Mouse (Mus musculus) heart, embryonic 14.5 days (tissue): ENCODE data around the gene Vegfa. TPM values are rescaled to one million over a fixed set of nuclear protein-coding genes. Genes with fewer than 3 reads are reported as not detected.

Experiments
- ATAC-seq: fragments of 200-750 bp; cut with Nextera tagmentation; 2 replicates; pipeline ENCODE4 v1.8.0; 2017; ENCODE audit warnings: low read depth, moderate TSS enrichment; ENCODE audit not compliant: insufficient number of reproducible peaks, insufficient read depth, low FRiP score
- H3K27ac ChIP-seq, 2 experiments: fragments of 200-500 bp in 1 of 2; fragments of 300-500 bp in 1 of 2; sonication (generic) in 1 of 2; replicated peaks in 1 of 2; 2 replicates each; pipeline ENCODE4 v1.5.1; 2012 to 2014; ENCODE audit warnings: low read depth in 2 of 2, low read length in 2 of 2, control low read depth in 1 of 2, mild to moderate bottlenecking in 1 of 2, mixed read lengths in 1 of 2; ENCODE audit not compliant: control insufficient read depth in 1 of 2, insufficient read depth in 1 of 2
- H3K27me3 ChIP-seq: fragments of 300-500 bp; sonication (generic); 2 replicates; pipeline ENCODE4 v1.6.1; 2014; ENCODE audit warnings: mild to moderate bottlenecking, low read length, control low read depth; ENCODE audit not compliant: control insufficient read depth, insufficient read depth
- H3K36me3 ChIP-seq: fragments of 300-500 bp; sonication (generic); 2 replicates; pipeline ENCODE4 v1.6.1; 2014; ENCODE audit warnings: mild to moderate bottlenecking, control low read depth, low read length, mixed read lengths; ENCODE audit not compliant: control insufficient read depth, insufficient read depth
- H3K4me1 ChIP-seq, 2 experiments: fragments of 200-500 bp in 1 of 2; fragments of 300-500 bp in 1 of 2; sonication (generic) in 1 of 2; 2 replicates each; pipeline ENCODE4 v1.6.1; 2012 to 2014; ENCODE audit warnings: low read length in 2 of 2, control low read depth in 1 of 2, mixed read lengths in 1 of 2; ENCODE audit not compliant: control insufficient read depth in 2 of 2, insufficient read depth in 2 of 2
- H3K4me2 ChIP-seq: fragments of 300-500 bp; sonication (generic); 2 replicates; pipeline ENCODE4 v1.6.1; 2014; ENCODE audit warnings: mild to moderate bottlenecking, low read length
- H3K4me3 ChIP-seq, 2 experiments: fragments of 200-500 bp in 1 of 2; fragments of 300-500 bp in 1 of 2; sonication (generic) in 1 of 2; 2 replicates each; pipeline ENCODE4 v1.5.1; 2012 to 2014; ENCODE audit warnings: low read length in 2 of 2, mild to moderate bottlenecking in 2 of 2, control low read depth in 1 of 2, low read depth in 1 of 2, moderate library complexity in 1 of 2; ENCODE audit not compliant: control insufficient read depth in 1 of 2, insufficient read depth in 1 of 2
- H3K9ac ChIP-seq: fragments of 300-500 bp; sonication (generic); 2 replicates; pipeline ENCODE4 v1.6.1; 2014; ENCODE audit warnings: mild to moderate bottlenecking, low read length
- H3K9me3 ChIP-seq: fragments of 300-500 bp; sonication (generic); 2 replicates; pipeline ENCODE4 v1.6.1; 2016; ENCODE audit warnings: low read length, control low read depth; ENCODE audit not compliant: control insufficient read depth
- WGBS: fragments of 180-500 bp; shearing (Covaris S2); extraction: QIAGEN DNeasy Blood & Tissue Kit; methylation state at CpG from one replicate; pipeline ENCODE4 v1.1.7; 2014; 5-methylcytosine and 5-hydroxymethylcytosine counted together
- polyA plus RNA-seq: library from polyadenylated mRNA; unstranded; fragments of >200 nt; fragmentation: Nextera tagmentation; extraction: Ambion mirVana; gene quantifications from 2 replicates; pipeline ENCODE4 v1.2.1, GENCODE M21; 2014

Vegfa gene
- polyA plus RNA-seq, 1 experiment from 2014 or later: 8.1 TPM

- no peak overlapping the region for H3K4me2 ChIP-seq
- H3K36me3 ChIP-seq: no peaks in the 10 kb centered on the region
- no peaks in the 10 kb centered on the region for H3K9me3 ChIP-seq
- no peaks in the 10 kb centered on the region; a peak in 1 of 4 replicates for H3K4me1 ChIP-seq
- no peak overlapping the region for H3K27ac ChIP-seq
- no peaks in the 10 kb centered on the region for H3K27me3 ChIP-seq
- H3K4me3 ChIP-seq: no peak overlapping the region
- ATAC-seq: no peak
- no peak overlapping the region for H3K9ac ChIP-seq
- 70% methylated on average over 10 of the region's 10 CpGs for WGBS
These were observed 53.0 kb downstream of the Vegfa start for GRCm38 (mm10) chr17:45979025-45979805.

GRCm38 (mm10) chr17:45974461-45974860, 57.7 kb downstream of the Vegfa start:
- Histone ChIP-seq H3K27me3 (no peaks in the 10 kb centered on the region), H3K36me3 (no peaks in the 10 kb centered on the region), H3K9ac (no peak overlapping the region), H3K4me3 (no peak overlapping the region), H3K4me2 (no peak overlapping the region), H3K27ac (no peak overlapping the region), H3K9me3 (no peaks in the 10 kb centered on the region), H3K4me1 (peaks cover 0 to 4% of the 10 kb centered on the region in 2 experiments)
- no peak for ATAC-seq
- 65% methylated on average over 7 of the region's 7 CpGs for WGBS

- no peaks in the 10 kb centered on the region for H3K27me3 ChIP-seq
- H3K4me3 ChIP-seq: no peak overlapping the region
- peaks cover 0 to 4% of the 10 kb centered on the region in 2 experiments for H3K4me1 ChIP-seq
- no peak overlapping the region for H3K9ac ChIP-seq
- no peaks in the 10 kb centered on the region for H3K9me3 ChIP-seq
- H3K36me3 ChIP-seq: no peaks in the 10 kb centered on the region
- WGBS: 64% methylated on average over 7 of the region's 7 CpGs
- H3K4me2 ChIP-seq: no peak overlapping the region
- no peak overlapping the region for H3K27ac ChIP-seq
- no peak for ATAC-seq
These were observed 59.0 kb downstream of the Vegfa start for GRCm38 (mm10) chr17:45973214-45973613.

- Histone ChIP-seq H3K4me2 (no peak overlapping the region), H3K4me3 (no peak overlapping the region), H3K27me3 (no peaks in the 10 kb centered on the region), H3K9ac (no peak overlapping the region), H3K9me3 (no peaks in the 10 kb centered on the region), H3K4me1 (peaks cover 0 to 4% of the 10 kb centered on the region in 2 experiments; a peak in 3 of 4 replicates), H3K27ac (no peak overlapping the region), H3K36me3 (no peaks in the 10 kb centered on the region)
- 77% methylated on average over 7 of the region's 7 CpGs for WGBS
- ATAC-seq: no peak
These were observed 59.8 kb downstream of the Vegfa start for GRCm38 (mm10) chr17:45972405-45972804.

- Histone ChIP-seq H3K27me3 (no peaks in the 10 kb centered on the region), H3K36me3 (no peaks in the 10 kb centered on the region), H3K4me1 (peaks cover 0 to 4% of the 10 kb centered on the region in 2 experiments; a peak in 3 of 4 replicates), H3K9ac (no peak overlapping the region), H3K9me3 (no peaks in the 10 kb centered on the region), H3K4me3 (no peak overlapping the region), H3K4me2 (no peak overlapping the region), H3K27ac (no peak overlapping the region)
- WGBS: 85% methylated on average over 6 of the region's 6 CpGs
- no peak for ATAC-seq
These were observed 60.4 kb downstream of the Vegfa start for GRCm38 (mm10) chr17:45971800-45972199.

- no peaks in the 10 kb centered on the region for H3K9me3 ChIP-seq
- H3K9ac ChIP-seq: no peak overlapping the region
- no peaks in the 10 kb centered on the region for H3K27me3 ChIP-seq
- no peaks in the 10 kb centered on the region for H3K36me3 ChIP-seq
- peaks cover 0 to 4% of the 10 kb centered on the region in 2 experiments; a peak in 3 of 4 replicates for H3K4me1 ChIP-seq
- H3K4me2 ChIP-seq: no peak overlapping the region
- WGBS: 61% methylated on average over 17 of the region's 17 CpGs
- no peak overlapping the region for H3K4me3 ChIP-seq
- ATAC-seq: no peak
- no peak overlapping the region for H3K27ac ChIP-seq
These were observed 61.2 kb downstream of the Vegfa start for GRCm38 (mm10) chr17:45970741-45971550.

- Histone ChIP-seq H3K27me3 (no peaks in the 10 kb centered on the region), H3K4me1 (peaks cover 0 to 4% of the 10 kb centered on the region in 2 experiments; a peak in 3 of 4 replicates), H3K36me3 (no peaks in the 10 kb centered on the region), H3K4me3 (no peak overlapping the region), H3K4me2 (no peak overlapping the region), H3K27ac (no peak overlapping the region), H3K9me3 (no peaks in the 10 kb centered on the region), H3K9ac (no peak overlapping the region)
- 60% methylated on average over 8 of the region's 8 CpGs for WGBS
- ATAC-seq: no peak
These were observed 62.6 kb downstream of the Vegfa start for GRCm38 (mm10) chr17:45969596-45969995.
